Mouse (Mus musculus) adrenal gland, postnatal 14 days (tissue): ENCODE data around the gene Hspa4. TPM values are rescaled to one million over a fixed set of nuclear protein-coding genes. Genes with fewer than 3 reads are reported as not detected.

ENCODE experiments used
- DNase-seq: peaks from one replicate; pipeline ENCODE4 v3.0.0; 2021; ENCODE audit warnings: mixed read lengths
- total RNA-seq: library from RNA; stranded (reverse); gene quantifications from 2 replicates; pipeline ENCODE4 v1.2.3, GENCODE M21; 2021

Hspa4 gene
- total RNA-seq, 1 experiment from 2014 or later: 183 TPM

DNA sequence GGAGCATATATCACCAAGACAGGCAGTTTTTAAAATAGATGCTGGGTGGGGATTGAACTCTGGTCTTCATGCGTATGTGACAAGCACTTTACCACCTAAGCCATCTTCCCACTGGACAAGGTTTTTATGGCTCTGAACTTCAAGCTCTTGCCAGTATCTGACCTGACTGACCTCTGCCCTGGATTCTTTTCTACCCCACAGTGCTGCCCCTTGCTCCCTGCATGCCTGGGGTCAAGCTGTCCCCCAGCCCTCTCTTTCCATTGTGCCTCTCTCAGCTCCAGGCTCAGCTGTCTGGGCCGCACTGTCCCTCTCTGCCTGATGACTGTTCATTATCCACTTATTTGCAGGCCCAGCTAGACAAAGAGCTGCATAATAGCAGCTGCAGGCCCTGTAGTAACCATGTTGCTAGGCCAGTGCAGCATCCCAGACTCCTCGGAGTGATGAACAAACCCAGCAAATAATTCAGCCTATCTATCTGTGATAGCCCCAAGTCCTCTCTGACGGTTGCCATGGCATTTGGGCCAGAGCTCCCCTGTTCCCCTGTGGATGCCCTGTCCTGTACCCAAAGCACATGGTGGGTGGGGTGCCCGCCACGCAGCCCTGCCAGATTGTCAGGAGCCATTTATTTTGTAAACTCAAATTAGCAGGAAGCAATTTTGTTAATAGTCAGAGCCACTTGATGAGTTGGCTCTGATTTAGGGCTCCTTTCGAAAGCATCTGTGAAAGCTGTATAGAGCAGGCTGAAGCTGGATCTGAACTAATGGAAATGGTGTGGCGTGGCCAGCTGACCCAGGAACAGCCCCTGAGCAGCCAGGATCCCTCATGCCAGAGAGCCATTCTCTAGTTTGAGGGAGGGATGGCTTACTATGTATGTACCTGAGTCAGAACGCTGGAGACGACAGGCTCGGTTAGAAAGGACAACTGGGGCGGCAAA lies 47.8 kb downstream of the Hspa4 start:
- DNase-seq: peak; percentile 12

DNA sequence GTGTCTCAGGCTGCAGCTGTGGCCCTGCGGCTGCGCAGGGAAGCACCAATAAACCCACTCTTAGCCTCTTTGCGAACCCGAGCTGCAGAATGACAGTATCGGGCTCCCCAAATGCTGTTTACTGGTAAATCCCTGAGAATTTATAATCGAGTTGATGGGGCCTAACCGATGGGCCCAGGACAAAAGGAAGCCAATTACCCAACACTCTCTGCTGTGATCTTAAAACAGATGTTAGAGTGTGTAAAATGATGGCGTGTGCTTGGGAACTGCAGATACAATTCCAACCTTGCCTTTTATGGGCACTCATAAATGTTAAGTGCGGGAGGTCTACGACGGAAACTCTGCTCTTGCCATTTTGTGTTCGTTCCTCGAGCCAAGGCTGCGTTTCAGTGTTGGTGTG lies 49.5 kb downstream of the Hspa4 start:
- DNase-seq: no peak

DNA sequence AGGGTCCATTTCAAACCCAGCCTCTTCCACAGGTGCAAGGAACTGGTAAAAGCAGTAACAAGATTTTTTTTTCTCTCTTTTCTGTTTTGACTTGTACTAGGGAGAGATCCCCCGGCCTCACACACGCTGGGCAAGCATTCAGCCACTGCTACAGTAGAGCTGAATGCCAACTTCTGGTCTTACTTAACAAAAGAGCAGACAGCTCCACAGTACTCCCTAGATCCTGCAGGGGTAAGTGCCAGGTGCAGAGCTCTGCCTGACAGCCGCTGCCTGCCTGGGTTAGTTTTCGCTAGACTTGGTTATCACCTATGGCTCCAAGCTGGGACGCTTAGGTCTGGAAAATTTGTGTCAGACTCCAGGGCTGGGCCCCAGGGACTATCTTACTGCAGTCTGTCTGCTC lies 50.6 kb downstream of the Hspa4 start:
- DNase-seq: no peak

DNA sequence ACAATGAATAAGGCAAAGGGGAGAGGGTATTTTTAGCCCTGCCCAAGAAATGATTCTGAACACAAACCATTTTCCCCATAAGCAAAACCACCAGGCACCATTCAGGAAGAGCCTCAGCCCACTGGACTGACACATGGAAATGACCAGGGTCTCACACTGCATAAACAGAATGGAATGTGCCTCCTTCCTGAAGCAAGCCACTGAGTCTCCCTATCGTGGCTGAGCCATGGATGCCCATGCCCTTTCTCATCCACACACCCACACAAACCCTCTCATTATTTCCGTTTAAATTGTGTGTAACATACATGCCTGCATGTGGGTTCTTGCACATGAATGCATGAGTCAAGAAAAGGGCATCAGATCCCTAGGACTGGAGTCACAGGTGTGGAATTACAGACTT lies 54.7 kb downstream of the Hspa4 start:
- no peak for DNase-seq

DNA sequence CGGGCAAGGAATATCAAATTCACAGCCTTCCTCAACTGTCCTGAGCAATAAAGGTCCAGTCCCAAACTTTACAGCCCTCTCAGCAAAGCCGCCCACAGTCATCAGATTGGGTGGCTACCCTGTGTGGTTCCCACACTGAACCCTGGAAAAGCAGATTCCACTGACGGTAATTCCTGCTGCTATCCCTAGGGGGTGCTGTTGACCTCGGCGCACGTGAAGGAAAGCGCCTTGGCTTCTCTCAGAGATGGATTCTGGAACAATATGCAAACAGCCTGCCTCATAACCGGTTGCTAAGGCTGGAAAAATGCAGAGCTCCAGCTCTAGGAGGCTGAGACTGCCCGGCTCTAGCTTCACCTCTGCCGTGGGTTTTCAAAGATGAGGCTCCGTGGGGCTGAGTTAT lies 57.1 kb downstream of the Hspa4 start:
- DNase-seq: peak; percentile 27

DNA sequence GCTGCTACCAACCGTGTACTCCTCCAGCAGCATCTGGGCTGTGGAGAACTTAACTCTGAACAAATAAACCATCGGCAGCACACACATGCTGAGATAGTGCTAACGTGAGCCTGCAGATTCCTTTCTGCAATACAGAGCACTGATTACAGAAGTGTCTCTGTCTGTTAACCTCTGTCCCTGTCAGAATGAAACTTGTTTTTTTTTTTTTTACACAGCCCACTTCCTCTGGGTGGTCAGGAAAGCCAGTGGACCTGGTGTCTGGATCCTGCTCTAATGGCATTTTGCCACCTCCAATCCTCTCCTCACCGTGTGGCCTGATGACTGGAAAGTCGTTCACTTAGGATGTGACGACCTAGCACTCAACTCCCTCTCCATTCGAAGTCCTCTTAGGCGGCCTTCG lies 66.7 kb downstream of the Hspa4 start:
- no peak for DNase-seq

DNA sequence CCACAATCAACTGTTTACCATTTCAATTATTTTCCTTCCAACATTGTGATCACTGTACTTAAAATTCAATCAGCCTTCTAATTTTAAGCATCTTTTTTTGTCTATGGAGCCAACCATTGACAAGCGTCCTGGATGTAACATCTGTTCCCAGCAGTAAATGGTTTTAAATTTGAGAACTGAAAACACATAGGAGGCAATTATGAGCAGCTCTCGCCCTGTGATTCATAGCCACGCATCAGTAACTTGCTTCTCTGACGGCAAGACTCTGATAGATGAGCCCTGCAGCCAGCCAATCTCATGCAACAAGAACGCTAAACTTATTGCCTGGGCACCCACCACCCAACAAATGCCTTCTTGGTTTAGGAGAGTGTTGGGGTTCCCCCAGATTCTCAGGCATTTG lies 68.4 kb downstream of the Hspa4 start:
- no peak for DNase-seq

DNA sequence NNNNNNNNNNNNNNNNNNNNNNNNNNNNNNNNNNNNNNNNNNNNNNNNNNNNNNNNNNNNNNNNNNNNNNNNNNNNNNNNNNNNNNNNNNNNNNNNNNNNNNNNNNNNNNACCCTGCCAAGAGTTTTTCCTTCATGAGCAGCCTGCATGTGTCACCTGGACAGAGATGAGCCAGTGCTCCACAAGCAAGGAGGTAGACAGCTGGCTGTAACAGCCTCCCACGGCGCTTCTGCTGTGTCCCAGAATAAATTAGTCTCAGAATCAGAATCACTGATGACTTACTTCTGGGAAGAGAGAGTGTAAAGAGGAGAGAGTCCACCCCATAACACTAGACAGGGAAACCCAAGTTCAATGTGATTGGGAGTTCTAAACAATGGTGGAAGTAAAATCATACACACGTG lies 71.2 kb downstream of the Hspa4 start:
- no peak for DNase-seq

DNA sequence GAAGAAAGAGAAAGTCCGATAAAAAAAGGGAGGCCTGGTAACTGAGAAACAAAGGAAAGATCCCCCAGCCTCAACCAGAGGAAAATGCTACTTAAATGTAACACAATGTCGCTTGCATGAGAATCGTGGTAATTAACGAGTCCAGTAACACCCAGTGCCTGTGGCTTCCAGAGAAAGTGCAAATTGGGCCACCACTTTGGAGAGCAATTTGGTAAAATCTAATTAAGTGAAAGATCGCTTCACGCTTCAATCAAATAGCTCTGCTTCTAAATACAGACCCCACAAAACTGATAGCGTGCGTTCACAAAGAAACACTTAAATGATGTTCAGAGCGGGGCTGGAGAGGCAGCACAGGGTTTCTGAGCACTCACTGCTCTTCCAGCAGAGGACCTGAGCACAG lies 89.4 kb downstream of the Hspa4 start:
- no peak for DNase-seq

Other genes with a start within 250 kb of the Hspa4 start
- 10.6 and 11.8 TPM in 2 replicates for gene Zcchc10, start 24.2 kb upstream of the Hspa4 start, total RNA-seq
- 168 and 172 TPM in 2 replicates for gene Aff4, start 50.4 kb upstream of the Hspa4 start, total RNA-seq
- 0.79 and 17.6 TPM in 2 replicates for gene Leap2, start 122.7 kb upstream of the Hspa4 start, total RNA-seq
- 1,722 and 1,730 TPM in 2 replicates for gene Uqcrq, start 130.4 kb upstream of the Hspa4 start, total RNA-seq
- gene Gdf9, start 130.6 kb upstream of the Hspa4 start, total RNA-seq: 1.2 and 3.6 TPM in 2 replicates
- gene Gm10447, start 156.7 kb upstream of the Hspa4 start, total RNA-seq: not detected in 2 replicates
- gene Shroom1, start 156.7 kb upstream of the Hspa4 start, total RNA-seq: 3.9 and 5.7 TPM in 2 replicates
- not detected in 2 replicates for gene Gm9837, start 170.0 kb upstream of the Hspa4 start, total RNA-seq
- gene Gm9945, start 179.7 kb upstream of the Hspa4 start, total RNA-seq: not detected in 2 replicates
- 0.68 and 1.1 TPM in 2 replicates for gene Sowaha, start 179.8 kb upstream of the Hspa4 start, total RNA-seq
- 39.0 and 42.2 TPM in 2 replicates for gene Sept8, start 218.8 kb upstream of the Hspa4 start, total RNA-seq